Mouse (Mus musculus) lung, adult 18-20 months (tissue): Measurements from ENCODE around the gene Prrx2.

Experiments used
- DNase-seq, 2 experiments: peaks; one replicate each; pipeline ENCODE4 v3.0.0; 2022; ENCODE audit warnings: mixed read lengths in 2 of 2

Gene Prrx2

GRCm38 (mm10) chr2:30823385-30824153 is 11.2 kb upstream of the Prrx2 start:
- peak; percentile 70 to 77 for DNase-seq

GRCm38 (mm10) chr2:30826825-30827748 is 7.7 kb upstream of the Prrx2 start:
- peak; percentile 32 to 45 for DNase-seq

- peak; percentile 91 to 94 for DNase-seq
Measured at GRCm38 (mm10) chr2:30827749-30828475, 6.9 kb upstream of the Prrx2 start.

- peak in 1 of 2 experiments; percentile 23 for DNase-seq
Measured at GRCm38 (mm10) chr2:30829315-30829714, 5.5 kb upstream of the Prrx2 start.

- no peak for DNase-seq
Measured at GRCm38 (mm10) chr2:30830283-30830795, 4.4 kb upstream of the Prrx2 start, which contains the start of gene Asb6. Gene Asb6, minus strand, starts transcription at chr2:30830333.

- DNase-seq, result no peak
Measured at GRCm38 (mm10) chr2:30833644-30834043, 1.1 kb upstream of the Prrx2 start.

- DNase-seq, result no peak
Measured at GRCm38 (mm10) chr2:30836238-30836990, 1.6 kb downstream of the Prrx2 start.

GRCm38 (mm10) chr2:30842615-30843014 is 7.8 kb downstream of the Prrx2 start:
- no peak for DNase-seq

- DNase-seq, result no peak
Measured at GRCm38 (mm10) chr2:30845152-30846070, 10.6 kb downstream of the Prrx2 start.

GRCm38 (mm10) chr2:30846236-30846635 is 11.5 kb downstream of the Prrx2 start:
- DNase-seq, result no peak

GRCm38 (mm10) chr2:30846723-30847122 is 12.0 kb downstream of the Prrx2 start:
- DNase-seq, result no peak

GRCm38 (mm10) chr2:30848184-30848583 is 13.4 kb downstream of the Prrx2 start:
- DNase-seq, result no peak

GRCm38 (mm10) chr2:30850581-30850980 is 15.8 kb downstream of the Prrx2 start:
- DNase-seq, result no peak

GRCm38 (mm10) chr2:30852771-30853313 is 18.1 kb downstream of the Prrx2 start:
- DNase-seq, result no peak

- DNase-seq, result no peak
Measured at GRCm38 (mm10) chr2:30857076-30857475, 22.3 kb downstream of the Prrx2 start.

GRCm38 (mm10) chr2:30859782-30860181 is 25.0 kb downstream of the Prrx2 start:
- no peak for DNase-seq

- no peak for DNase-seq
Measured at GRCm38 (mm10) chr2:30862081-30862480, 27.3 kb downstream of the Prrx2 start.

GRCm38 (mm10) chr2:30863574-30863973 is 28.8 kb downstream of the Prrx2 start:
- DNase-seq, result no peak

GRCm38 (mm10) chr2:30864968-30865381 is 30.2 kb downstream of the Prrx2 start:
- no peak for DNase-seq

GRCm38 (mm10) chr2:30865426-30865825 is 30.7 kb downstream of the Prrx2 start:
- DNase-seq, result no peak
